8 mouse cellular contexts compared by ENCODE assay signal in genomic region chr7:143460874-143461273, GRCm38 (mm10). TPM values are rescaled to one million over a fixed set of nuclear protein-coding genes. Genes with fewer than 3 reads are reported as not detected.
DNase-seq lines count a peak whose midpoint lies in the region; ATAC-seq and TF ChIP-seq lines count a peak whose summit lies in the region.

Gene Cdkn1c, minus strand, starts transcription at chr7:143461050.

- peaks cover 40% of the 10 kb centered on the region for H3K4me1 ChIP-seq in embryonic facial prominence, embryonic 15.5 days
- no peaks in the 10 kb centered on the region; the same call in 1 of the 2 replicates for H3K4me1 ChIP-seq in heart, adult 2 months (ENCODE audit: control insufficient read depth, insufficient read depth, low read length)
- H3K4me1 ChIP-seq in kidney, adult 2 months (ENCODE audit: control insufficient read depth, insufficient read depth, low read length), result no peaks in the 10 kb centered on the region
- peaks cover 22% of the 10 kb centered on the region; the same call in 1 of the 2 replicates for H3K4me1 ChIP-seq in limb, embryonic 11.5 days (ENCODE audit: control insufficient read depth, insufficient read depth, low read length)
- H3K4me1 ChIP-seq in midbrain, embryonic 12.5 days, result peaks cover 14% of the 10 kb centered on the region; the same call in 1 of the 2 replicates

- TF ChIP-seq CTCF in heart, adult 2 months (IDR thresholded peaks at IDR 0.05), result no peak
- TF ChIP-seq CTCF in kidney, adult 2 months (conservative IDR thresholded peaks at IDR 0.05; ENCODE audit: insufficient read depth, insufficient read length, low read depth, low read length), result no peak

- H3K27ac ChIP-seq in embryonic facial prominence, embryonic 15.5 days (replicated peaks), result peak within 1 kb of the TSS; percentile 81
- peak within 1 kb of the TSS; percentile 73 for H3K27ac ChIP-seq in heart, adult 2 months
- H3K27ac ChIP-seq in kidney, adult 2 months (ENCODE audit: insufficient read depth, low read depth, low read length), result no peak within 1 kb of the TSS
- H3K27ac ChIP-seq in limb, embryonic 11.5 days (replicated peaks; ENCODE audit: low read depth, low read length), result peak within 1 kb of the TSS; percentile 76
- H3K27ac ChIP-seq in midbrain, embryonic 12.5 days (replicated peaks), result peak within 1 kb of the TSS; percentile 83

- peak; percentile 96 for TF ChIP-seq POLR2A in heart, adult 2 months (IDR thresholded peaks at IDR 0.05; ENCODE audit: insufficient read depth, low read depth, low read length)
- TF ChIP-seq POLR2A in kidney, adult 2 months (IDR thresholded peaks at IDR 0.05; ENCODE audit: low read depth, low read length), result peak; percentile 71

- peak within 1 kb of the TSS; percentile 51 for H3K4me2 ChIP-seq in embryonic facial prominence, embryonic 15.5 days (replicated peaks)
- H3K4me2 ChIP-seq in limb, embryonic 11.5 days (ENCODE audit: low read depth, severe bottlenecking), result peak within 1 kb of the TSS; percentile 62
- H3K4me2 ChIP-seq in midbrain, embryonic 12.5 days (replicated peaks), result peak within 1 kb of the TSS; percentile 51

- H3K27me3 ChIP-seq in embryonic facial prominence, embryonic 15.5 days, result no peaks in the 10 kb centered on the region
- H3K27me3 ChIP-seq in heart, adult 2 months (ENCODE audit: control insufficient read depth, insufficient read depth, low read length), result 0 out of 2 replicates have a peak, but pooled peaks cover 2% of the 10 kb centered on the region
- H3K27me3 ChIP-seq in kidney, adult 2 months (replicated peaks; ENCODE audit: control insufficient read depth, insufficient read depth, low read length), result no peaks in the 10 kb centered on the region
- no peaks in the 10 kb centered on the region for H3K27me3 ChIP-seq in limb, embryonic 11.5 days (ENCODE audit: control insufficient read depth, insufficient read depth, low read length)
- peaks cover 41% of the 10 kb centered on the region for H3K27me3 ChIP-seq in midbrain, embryonic 12.5 days

- no peaks in the 10 kb centered on the region for H3K36me3 ChIP-seq in embryonic facial prominence, embryonic 15.5 days
- H3K36me3 ChIP-seq in heart, adult 2 months (ENCODE audit: control insufficient read depth, insufficient read depth, low read length), result no peaks in the 10 kb centered on the region
- no peaks in the 10 kb centered on the region for H3K36me3 ChIP-seq in kidney, adult 2 months (ENCODE audit: control insufficient read depth, insufficient read depth, low read length)
- no peaks in the 10 kb centered on the region for H3K36me3 ChIP-seq in limb, embryonic 11.5 days (ENCODE audit: control insufficient read depth, insufficient read depth, low read length)
- no peaks in the 10 kb centered on the region for H3K36me3 ChIP-seq in midbrain, embryonic 12.5 days

- DNase-seq in adrenal gland, adult 8-10 months, result peak; percentile 85
- peak; percentile 92 to 94 for DNase-seq in heart, adult 2 months
- DNase-seq in kidney, adult 2 months, result peak; percentile 94
- DNase-seq in limb, embryonic 11.5 days (ENCODE audit: low spot score), result peak; percentile 94
- peak; percentile 84 for DNase-seq in right cerebral cortex, postnatal 4 days
- DNase-seq in urinary bladder, postnatal 4 days (ENCODE audit: low spot score in 2 of 2), result peak; percentile 90

- intact Hi-C loops in heart, adult 2 months (cut with DNase I), result loop anchor here (2.0 to 10.0 kb wide), 3 partner anchors 52 to 566 kb away; no protein-coding TSS in a partner anchor

- peak; percentile 86 for ATAC-seq in embryonic facial prominence, embryonic 15.5 days (ENCODE audit: insufficient number of reproducible peaks, low FRiP score, low TSS enrichment, low read depth)
- ATAC-seq in limb, embryonic 11.5 days (ENCODE audit: insufficient number of reproducible peaks, low FRiP score, low TSS enrichment, low read depth), result peak; percentile 78
- peak; percentile 86 for ATAC-seq in midbrain, embryonic 12.5 days (ENCODE audit: low FRiP score, low read depth)

- 39% methylated on average over 48 of the region's 48 CpGs for WGBS in embryonic facial prominence, embryonic 15.5 days
- WGBS in heart, adult 2 months, result 29% methylated on average over 48 of the region's 48 CpGs
- WGBS in kidney, adult 2 months, result 49% methylated on average over 48 of the region's 48 CpGs
- WGBS in limb, embryonic 11.5 days, result 24% methylated on average over 35 of the region's 48 CpGs
- WGBS in midbrain, embryonic 12.5 days, result 29% methylated on average over 48 of the region's 48 CpGs

- H3K4me3 ChIP-seq in embryonic facial prominence, embryonic 15.5 days (replicated peaks), result peak within 1 kb of the TSS; percentile 55
- peak within 1 kb of the TSS; percentile 75 for H3K4me3 ChIP-seq in heart, adult 2 months
- H3K4me3 ChIP-seq in kidney, adult 2 months (ENCODE audit: insufficient read depth, low read depth, low read length), result peak within 1 kb of the TSS; percentile 27
- peak within 1 kb of the TSS; percentile 72 for H3K4me3 ChIP-seq in limb, embryonic 11.5 days (ENCODE audit: low read depth, low read length)
- H3K4me3 ChIP-seq in midbrain, embryonic 12.5 days, result peak within 1 kb of the TSS; percentile 67

- H3K79me2 ChIP-seq in heart, adult 2 months (replicated peaks; ENCODE audit: control insufficient read depth, insufficient read depth, low read length), result no peaks in the 10 kb centered on the region

- no peak for TF ChIP-seq EP300 in heart, adult 2 months (IDR thresholded peaks at IDR 0.05; ENCODE audit: insufficient read depth, low read depth, low read length)

- H3K9me3 ChIP-seq in embryonic facial prominence, embryonic 15.5 days (replicated peaks), result peaks cover 20% of the 10 kb centered on the region
- peaks cover 20% of the 10 kb centered on the region for H3K9me3 ChIP-seq in limb, embryonic 11.5 days (ENCODE audit: control insufficient read depth, low read length)
- H3K9me3 ChIP-seq in midbrain, embryonic 12.5 days, result peaks cover 22% of the 10 kb centered on the region

- peak within 1 kb of the TSS; percentile 50 for H3K9ac ChIP-seq in embryonic facial prominence, embryonic 15.5 days
- H3K9ac ChIP-seq in heart, adult 2 months (ENCODE audit: low read depth, low read length), result peak within 1 kb of the TSS; percentile 84
- H3K9ac ChIP-seq in limb, embryonic 11.5 days (ENCODE audit: low read length), result peak within 1 kb of the TSS; percentile 88
- H3K9ac ChIP-seq in midbrain, embryonic 12.5 days (replicated peaks), result peak within 1 kb of the TSS; percentile 73

RNA-seq across cellular contexts. Expression of gene Cdkn1c, which starts in this region (rescaled TPM):
- 1,000 to 10,000 TPM in 1 of 4 experiments, 100 to 1,000 TPM in 3; 211 to 1,262 (median 590) TPM for total RNA-seq in adrenal gland, adult 8-10 months (2022)
- 1,694 and 1,933 TPM in 2 replicates for polyA plus RNA-seq in embryonic facial prominence, embryonic 15.5 days (2015; fragmentation: Nextera tagmentation; extraction: Ambion mirVana)
- 10 to 100 TPM; 33.9 to 42.4 TPM for total RNA-seq in heart, adult 2 months (2021)
- polyA plus RNA-seq in heart, adult 2 months (2012; rRNA removed), result 12.3 and 15.7 TPM in 2 replicates
- polyA plus RNA-seq in kidney, adult 2 months (2012; rRNA removed), result 30.8 and 31.0 TPM in 2 replicates
- polyA plus RNA-seq in limb, embryonic 11.5 days (2014; fragmentation: Nextera tagmentation; extraction: Ambion mirVana), result 1,044 and 1,081 TPM in 2 replicates
- polyA plus RNA-seq in midbrain, embryonic 12.5 days (2016; fragmentation: Nextera tagmentation; extraction: Ambion mirVana), result 875 and 1,070 TPM in 2 replicates

Comparison
In these comparisons a context has a peak if more than half of its experiments do, and no peak if none do; other contexts are left out.
1. RNA of gene Cdkn1c (total RNA-seq): 211 to 1,262 TPM in adrenal gland, adult 8-10 months; 33.9 to 42.4 TPM in heart, adult 2 months; every median in the first group is over 4 times any median in the second.
2. RNA of gene Cdkn1c (polyA plus RNA-seq): 1,694 to 1,933 TPM in embryonic facial prominence, embryonic 15.5 days, 1,044 to 1,081 TPM in limb, embryonic 11.5 days and 875 to 1,070 TPM in midbrain, embryonic 12.5 days; 30.8 to 31.0 TPM in kidney, adult 2 months and 12.3 to 15.7 TPM in heart, adult 2 months; every median in the first group is over 10 times any median in the second.
3. Peak in every context shown above with its lines, with median percentiles within 50 percentile points of each other: DNase-seq, ATAC-seq, H3K4me2 ChIP-seq, H3K4me3 ChIP-seq and H3K9ac ChIP-seq.